Mouse (Mus musculus) erythroblast, embryonic 14.5 days (primary cell): Measurements from ENCODE around the gene Ppfibp1. TPM values are rescaled to one million over a fixed set of nuclear protein-coding genes. Genes with fewer than 3 reads are reported as not detected.

Source experiments
- H3K27me3 ChIP-seq: 2 replicates; pipeline ENCODE4 v1.6.1; 2012; ENCODE audit warnings: inconsistent platforms; ENCODE audit not compliant: control insufficient read depth
- H3K36me3 ChIP-seq: 2 replicates; pipeline ENCODE4 v1.6.1; 2012; ENCODE audit warnings: mild to moderate bottlenecking, inconsistent platforms; ENCODE audit not compliant: control insufficient read depth
- H3K4me1 ChIP-seq: 2 replicates; pipeline ENCODE4 v1.6.1; 2012; ENCODE audit warnings: inconsistent platforms; ENCODE audit not compliant: control insufficient read depth
- H3K4me3 ChIP-seq: replicated peaks from 2 replicates; pipeline ENCODE3; 2012; ENCODE audit warnings: moderate library complexity, mild to moderate bottlenecking, inconsistent platforms
- H3K9me3 ChIP-seq: 2 replicates; pipeline ENCODE4 v1.6.1; 2012; ENCODE audit warnings: low read length, inconsistent platforms, mixed read lengths; ENCODE audit not compliant: control insufficient read depth
- GATA1 ChIP-seq: IDR thresholded peaks from 2 replicates; pipeline ENCODE4 v1.6.1; 2012; ENCODE audit warnings: low read length, inconsistent platforms, mixed read lengths
- TAL1 ChIP-seq: IDR thresholded peaks from 3 replicates; pipeline ENCODE4 v1.6.1; 2012; ENCODE audit warnings: low read length, inconsistent platforms, mixed read lengths
- polyA plus RNA-seq: library from polyadenylated mRNA; stranded (reverse); fragments of >175 nt; gene quantifications from 2 replicates; pipeline ENCODE4 v1.2.3, GENCODE M21; 2012

Ppfibp1 gene
- polyA plus RNA-seq, 1 experiment = not detected

DNA sequence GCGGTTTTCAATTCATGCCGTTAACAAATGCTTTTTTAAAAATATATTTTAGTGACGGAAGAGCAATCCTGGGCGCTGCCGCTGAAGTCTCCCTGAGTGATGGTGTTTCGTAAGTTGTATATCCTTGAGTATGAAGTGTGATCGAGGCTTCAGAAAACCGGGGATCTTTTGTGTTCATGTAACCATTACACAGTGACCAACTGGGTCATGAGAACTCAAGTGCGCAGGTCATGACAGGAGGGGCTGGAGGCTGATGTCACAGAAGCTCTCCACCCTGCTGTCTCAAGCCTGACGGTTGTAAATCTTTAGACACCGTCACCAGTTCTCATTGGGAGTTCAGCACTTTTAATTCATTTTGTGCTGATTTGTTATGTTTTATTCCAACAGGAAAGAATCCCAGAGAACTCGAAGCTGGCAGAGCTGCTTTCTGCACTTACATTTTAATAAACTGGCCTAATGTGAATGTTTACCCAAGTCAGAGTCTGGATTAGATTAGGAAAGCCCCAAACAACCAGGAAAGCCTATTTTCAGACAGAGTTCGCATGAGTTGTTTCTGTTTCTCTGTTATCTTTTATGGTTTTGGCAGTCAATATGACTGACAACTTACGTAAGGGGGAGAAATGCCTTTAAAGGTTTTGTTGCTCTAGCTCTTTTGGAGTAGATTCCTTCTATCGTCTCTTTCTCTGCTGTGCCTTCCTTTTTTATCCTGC, 122.7 kb downstream of the Ppfibp1 start:
- peaks cover 2% of the 10 kb centered on the region; the same call in 1 of the 2 replicates for H3K36me3 ChIP-seq
- no peaks in the 10 kb centered on the region for H3K4me1 ChIP-seq
- H3K9me3 ChIP-seq = no peaks in the 10 kb centered on the region
- H3K27me3 ChIP-seq = no peaks in the 10 kb centered on the region
- no peak overlapping the region for H3K4me3 ChIP-seq
- TF ChIP-seq GATA1 (no peak), TAL1 (no peak)

DNA sequence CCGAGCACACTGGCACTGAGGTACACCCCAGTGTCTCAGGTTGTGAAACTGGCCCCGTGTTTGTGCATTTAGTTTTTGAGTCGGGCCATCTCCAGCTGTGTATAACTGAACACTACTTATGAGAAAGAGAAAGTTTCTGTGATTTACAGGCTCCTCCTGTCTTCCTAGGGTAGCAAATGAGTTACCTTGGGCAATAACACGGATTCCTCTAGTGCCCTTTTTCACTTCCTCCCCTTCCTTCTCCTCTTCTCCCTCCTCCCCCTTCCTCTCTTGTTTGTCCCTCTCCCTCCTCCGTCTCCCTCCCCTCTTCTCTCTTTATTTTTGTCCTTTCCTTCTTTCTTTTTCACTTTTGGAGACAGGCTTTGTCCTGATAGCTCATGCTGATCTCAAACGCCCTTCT, 123.3 kb downstream of the Ppfibp1 start:
- Histone ChIP-seq H3K4me3 (no peak overlapping the region), H3K4me1 (no peaks in the 10 kb centered on the region), H3K27me3 (no peaks in the 10 kb centered on the region), H3K36me3 (peaks cover under 1% of the 10 kb centered on the region; the same call in 1 of the 2 replicates), H3K9me3 (no peaks in the 10 kb centered on the region)
- no peak for TF ChIP-seq GATA1
- TF ChIP-seq TAL1 = no peak

DNA sequence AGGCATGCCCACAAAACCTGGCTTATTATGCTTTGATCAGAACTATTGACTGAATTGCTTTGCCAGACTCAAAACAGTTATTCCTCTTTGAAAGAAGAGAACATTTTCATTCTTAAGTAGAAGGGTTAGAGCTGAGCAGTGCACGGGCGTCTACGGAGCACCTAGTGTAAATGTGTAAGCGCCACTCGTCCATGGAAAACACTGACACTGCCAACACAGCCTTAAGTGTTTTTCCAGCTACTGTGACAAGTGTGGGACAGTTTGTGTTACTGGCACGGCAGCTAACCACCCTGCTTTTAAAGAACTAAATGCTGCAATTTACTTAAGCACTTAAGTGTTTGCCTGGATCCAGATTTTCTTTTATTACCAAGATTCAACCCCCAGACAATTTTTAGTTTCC, 123.7 kb downstream of the Ppfibp1 start:
- no peaks in the 10 kb centered on the region for H3K4me1 ChIP-seq
- no peak overlapping the region for H3K4me3 ChIP-seq
- H3K9me3 ChIP-seq = no peaks in the 10 kb centered on the region
- H3K36me3 ChIP-seq = no peaks in the 10 kb centered on the region; the same call in 1 of the 2 replicates
- TF ChIP-seq TAL1 = no peak
- TF ChIP-seq GATA1 = no peak
- no peaks in the 10 kb centered on the region for H3K27me3 ChIP-seq

DNA sequence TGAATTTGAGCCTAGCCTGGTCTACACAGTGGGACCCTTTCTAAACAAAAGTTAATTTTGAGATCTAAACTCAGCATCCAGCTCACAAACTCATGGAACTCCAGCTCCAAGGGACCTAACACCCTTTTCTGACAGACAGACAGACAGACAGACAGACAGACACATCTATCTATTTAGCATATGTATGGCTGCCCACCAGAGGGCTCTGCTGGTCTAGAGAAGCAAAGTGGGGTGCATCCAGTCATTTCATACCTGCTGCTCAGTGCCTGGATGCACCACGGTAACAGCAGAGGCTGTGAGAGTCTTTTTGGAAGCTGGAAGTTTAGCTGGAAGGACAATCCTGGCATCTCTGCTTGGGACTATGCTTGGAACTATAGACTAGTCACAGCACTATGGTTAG, 125.3 kb downstream of the Ppfibp1 start:
- H3K27me3 ChIP-seq = no peaks in the 10 kb centered on the region
- no peaks in the 10 kb centered on the region for H3K9me3 ChIP-seq
- no peak overlapping the region for H3K4me3 ChIP-seq
- no peak for TF ChIP-seq TAL1
- TF ChIP-seq GATA1 = no peak
- no peaks in the 10 kb centered on the region for H3K4me1 ChIP-seq
- no peaks in the 10 kb centered on the region; the same call in 1 of the 2 replicates for H3K36me3 ChIP-seq

DNA sequence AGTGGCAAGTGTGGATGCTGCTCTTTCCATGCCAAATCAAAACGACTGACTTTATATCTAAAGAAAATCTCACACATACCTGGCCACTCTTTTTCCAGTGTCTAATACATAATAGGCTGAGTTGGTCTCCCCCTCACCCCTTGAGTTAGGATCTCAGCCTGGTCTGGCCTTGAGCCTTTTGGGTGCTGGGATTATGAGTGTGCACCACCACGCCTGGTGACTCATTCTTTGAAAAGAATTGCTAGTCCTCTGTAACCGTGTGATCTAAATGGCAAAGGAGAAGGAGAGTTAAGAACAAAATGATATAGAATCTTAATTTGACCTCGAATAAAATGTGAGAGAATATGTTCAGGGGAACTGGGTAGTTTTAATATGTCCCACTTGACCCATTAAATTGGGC, 129.6 kb downstream of the Ppfibp1 start:
- TF ChIP-seq TAL1 = no peak
- TF ChIP-seq GATA1 = no peak
- H3K9me3 ChIP-seq = no peaks in the 10 kb centered on the region
- peaks cover 2% of the 10 kb centered on the region; the same call in 1 of the 2 replicates for H3K36me3 ChIP-seq
- no peaks in the 10 kb centered on the region for H3K27me3 ChIP-seq
- no peak overlapping the region for H3K4me3 ChIP-seq
- 0 out of 2 replicates have a peak, but pooled peaks cover 3% of the 10 kb centered on the region for H3K4me1 ChIP-seq

DNA sequence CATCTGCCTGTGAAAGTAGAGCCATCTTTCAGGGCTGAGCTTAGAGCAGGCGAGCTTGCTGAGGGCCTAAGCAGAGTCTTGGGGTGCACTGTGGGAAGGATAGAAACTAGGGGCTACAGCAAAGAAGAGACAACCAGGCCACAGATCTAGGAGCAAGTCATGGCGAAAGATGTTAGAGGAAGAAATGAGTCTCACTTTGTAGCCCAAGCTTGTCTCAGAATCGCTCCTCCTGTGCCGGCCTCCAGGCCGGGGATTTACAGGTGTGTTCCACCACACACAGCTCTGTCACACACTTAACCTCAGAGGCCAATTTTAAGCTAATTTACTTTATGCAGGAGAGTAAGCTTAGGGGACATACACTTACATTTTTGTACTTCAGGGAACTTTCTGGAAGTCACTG, 130.1 kb downstream of the Ppfibp1 start:
- no peak for TF ChIP-seq TAL1
- TF ChIP-seq GATA1 = no peak

DNA sequence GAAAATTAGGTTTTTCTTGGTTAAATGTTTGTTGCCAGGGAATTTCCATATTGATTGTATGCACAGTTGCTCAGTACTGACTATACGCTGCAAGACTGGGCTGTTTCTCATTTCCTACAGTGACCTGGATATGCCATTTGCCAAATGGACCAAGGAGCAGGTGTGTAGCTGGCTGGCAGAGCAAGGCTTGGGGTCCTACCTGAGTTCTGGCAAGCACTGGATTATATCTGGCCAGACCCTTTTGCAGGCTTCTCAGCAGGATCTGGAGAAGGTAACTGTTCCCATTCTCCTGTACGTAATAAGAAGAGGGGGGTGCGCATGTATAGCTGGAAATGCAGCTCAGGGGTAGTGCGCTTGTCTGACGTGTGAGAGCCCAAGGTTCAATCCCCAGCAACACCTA, 132.9 kb downstream of the Ppfibp1 start:
- H3K4me3 ChIP-seq = no peak overlapping the region
- no peaks in the 10 kb centered on the region for H3K27me3 ChIP-seq
- 0 out of 2 replicates have a peak, but pooled peaks cover 3% of the 10 kb centered on the region for H3K4me1 ChIP-seq
- H3K9me3 ChIP-seq = no peaks in the 10 kb centered on the region
- no peak for TF ChIP-seq TAL1
- no peak for TF ChIP-seq GATA1
- H3K36me3 ChIP-seq = peaks cover 2% of the 10 kb centered on the region; the same call in 1 of the 2 replicates

More for the DNA sequence above, 130.1 kb downstream of the Ppfibp1 start:
- Histone ChIP-seq H3K4me3 (no peak overlapping the region), H3K4me1 (0 out of 2 replicates have a peak, but pooled peaks cover 3% of the 10 kb centered on the region), H3K27me3 (no peaks in the 10 kb centered on the region), H3K9me3 (no peaks in the 10 kb centered on the region), H3K36me3 (peaks cover 2% of the 10 kb centered on the region; the same call in 1 of the 2 replicates)

DNA sequence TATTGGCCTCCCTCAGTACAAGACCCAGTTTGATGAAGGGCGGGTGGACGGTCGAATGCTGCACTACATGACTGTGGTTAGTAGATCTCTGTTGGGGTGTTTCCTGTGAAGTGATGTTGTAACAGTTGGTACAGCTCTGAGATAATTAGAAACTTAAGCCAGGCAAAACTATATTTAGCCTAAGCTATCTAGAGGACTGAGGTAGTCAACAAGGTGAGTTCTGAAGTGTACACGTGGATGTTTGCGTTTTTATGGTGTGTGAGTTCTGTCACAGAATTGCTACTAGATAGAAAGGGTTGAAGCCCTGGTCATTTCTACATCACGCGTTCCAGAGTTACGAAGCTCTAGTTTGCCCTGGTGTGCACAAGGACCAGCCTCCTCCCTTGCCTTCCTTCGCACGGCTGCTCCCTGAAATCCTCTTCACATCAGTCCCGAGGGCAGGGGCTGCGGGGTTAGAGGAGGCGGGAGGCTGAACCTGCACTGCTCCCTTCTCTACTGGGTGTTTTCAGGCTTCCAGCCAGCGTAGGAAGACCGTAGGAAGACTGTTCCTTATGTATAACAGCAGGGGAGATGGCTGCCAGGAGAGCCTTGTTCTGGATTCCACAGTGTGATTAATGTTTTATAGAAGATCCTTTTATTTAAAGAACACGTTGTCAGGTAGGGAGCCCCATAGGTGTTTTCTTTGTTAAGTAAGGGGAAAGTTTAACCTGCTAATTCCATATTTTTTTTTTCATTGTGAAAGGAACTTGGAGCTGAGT, 134.3 kb downstream of the Ppfibp1 start:
- H3K27me3 ChIP-seq = no peaks in the 10 kb centered on the region
- H3K36me3 ChIP-seq = peaks cover 2% of the 10 kb centered on the region; the same call in 1 of the 2 replicates
- H3K4me3 ChIP-seq = no peak overlapping the region
- H3K9me3 ChIP-seq = no peaks in the 10 kb centered on the region
- 0 out of 2 replicates have a peak, but pooled peaks cover 3% of the 10 kb centered on the region for H3K4me1 ChIP-seq
- TF ChIP-seq GATA1 = no peak
- TF ChIP-seq TAL1 = no peak

DNA sequence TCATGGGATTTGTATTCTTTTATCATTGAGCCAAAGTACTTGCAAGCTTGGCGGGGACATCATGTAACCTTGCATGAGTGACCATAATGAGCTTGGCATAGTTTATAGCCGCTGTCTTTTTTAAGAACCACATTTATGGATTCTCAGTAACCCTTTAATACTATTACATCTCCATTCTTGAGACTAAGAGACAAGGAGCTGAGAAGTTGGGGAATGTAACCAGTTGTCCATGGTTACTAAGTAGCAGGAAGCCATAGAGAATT, 134.8 kb downstream of the Ppfibp1 start:
- peaks cover 2% of the 10 kb centered on the region; the same call in 1 of the 2 replicates for H3K36me3 ChIP-seq
- H3K4me3 ChIP-seq = no peak overlapping the region
- H3K27me3 ChIP-seq = no peaks in the 10 kb centered on the region
- 0 out of 2 replicates have a peak, but pooled peaks cover 3% of the 10 kb centered on the region for H3K4me1 ChIP-seq
- no peaks in the 10 kb centered on the region for H3K9me3 ChIP-seq
- TF ChIP-seq GATA1 (no peak), TAL1 (no peak)
